Mouse (Mus musculus): ENCODE measurements around the gene Tub. TPM values are rescaled to one million over a fixed set of nuclear protein-coding genes. Genes with fewer than 3 reads are reported as not detected.

Gene Tub
- total RNA-seq, 2 experiments from 2014 or later, result 106 to 143 TPM

Other genes starting within 250 kb of the Tub start
- not detected for gene Olfr512, start 237.0 kb upstream of the Tub start, total RNA-seq (2021)
- not detected for gene Olfr513, start 199.4 kb upstream of the Tub start, total RNA-seq (2021)
- not detected for gene Olfr514, start 124.3 kb upstream of the Tub start, total RNA-seq (2021)
- gene Olfr516, start 99.8 kb upstream of the Tub start, total RNA-seq (2021), result not detected
- gene Olfr517, start 78.0 kb upstream of the Tub start, total RNA-seq (2021), result not detected
- not detected for gene Olfr518, start 65.3 kb upstream of the Tub start, total RNA-seq (2021)
- not detected for gene Olfr519, start 55.9 kb upstream of the Tub start, total RNA-seq (2021)
- gene Nlrp10, start 20.2 kb upstream of the Tub start, total RNA-seq (2021), result under 1 TPM; 0.52 TPM
- 10 to 100 TPM; 89.7 to 96.0 TPM for gene Eif3f, start 15.9 kb upstream of the Tub start, total RNA-seq (2021)
- gene Ric3, start 133.0 kb downstream of the Tub start, total RNA-seq (2021), result 10 to 100 TPM; 63.5 to 69.2 TPM
- gene Lmo1, start 224.9 kb downstream of the Tub start, total RNA-seq (2021), result 10 to 100 TPM; 11.4 to 15.3 TPM